Comparison of ENCODE assay signal across 9 mouse cellular contexts in genomic region chr17:64538520-64538953, GRCm38 (mm10).
DNase-seq lines count a peak whose midpoint lies in the region; ATAC-seq and TF ChIP-seq lines count a peak whose summit lies in the region.
"Had no signal": no experiment of that assay in that cellular context is flagged by ENCODE, and none has a peak within 500 bp of the region (broad histone marks: within the 10 kb centered on the region; RNA-seq: fewer than 3 reads in every experiment).

No protein-coding gene starts in this region.

- H3K4me1 ChIP-seq in heart, embryonic 14.5 days (ENCODE audit: control insufficient read depth in 2 of 2, insufficient read depth in 2 of 2, low read length in 2 of 2), result peaks cover 3 to 12% of the 10 kb centered on the region in 2 experiments; a peak in 3 of 4 replicates
- no peaks in the 10 kb centered on the region; the same call in 1 of the 2 replicates for H3K4me1 ChIP-seq in forebrain, embryonic 11.5 days (replicated peaks; ENCODE audit: control insufficient read depth, insufficient read depth, low read length)
- H3K4me1 ChIP-seq in thymus, adult 2 months (replicated peaks; ENCODE audit: control insufficient read depth, insufficient read depth, low read length), result no peaks in the 10 kb centered on the region

- no peaks in the 10 kb centered on the region for H3K27me3 ChIP-seq in heart, embryonic 14.5 days (ENCODE audit: control insufficient read depth, insufficient read depth, low read length)
- H3K27me3 ChIP-seq in forebrain, embryonic 11.5 days (ENCODE audit: control insufficient read depth, insufficient read depth, low read length), result no peaks in the 10 kb centered on the region
- no peaks in the 10 kb centered on the region for H3K27me3 ChIP-seq in thymus, adult 2 months (ENCODE audit: control insufficient read depth, insufficient read depth, low read length)
- H3K27me3 ChIP-seq: CH12.LX had no signal

- DNase-seq in heart, adult 8-10 months (ENCODE audit: low spot score), result no peak
- DNase-seq in forebrain, embryonic 11.5 days (ENCODE audit: low spot score), result no peak
- DNase-seq in kidney, adult 9 months, result peak; percentile 36
- peak; percentile 2 for DNase-seq in ovary, postnatal 14 days (ENCODE audit: low spot score)
- no peak for DNase-seq in frontal cortex, postnatal 25 days (ENCODE audit: low spot score in 2 of 2)
- no peak for DNase-seq in thymus, adult 2 months
- no peak for DNase-seq in cerebellum, adult 18-20 months

- TF ChIP-seq POLR2A in thymus, adult 2 months (IDR thresholded peaks at IDR 0.05; ENCODE audit: control insufficient read depth, extremely low read depth, insufficient read depth, low read length, poor library complexity), result no peak

- H3K36me3 ChIP-seq in heart, embryonic 14.5 days (ENCODE audit: control insufficient read depth, insufficient read depth, low read length), result no peaks in the 10 kb centered on the region
- H3K36me3 ChIP-seq in forebrain, embryonic 11.5 days (ENCODE audit: control insufficient read depth, insufficient read depth, low read length), result no peaks in the 10 kb centered on the region
- no peaks in the 10 kb centered on the region for H3K36me3 ChIP-seq in thymus, adult 2 months (ENCODE audit: control insufficient read depth, insufficient read depth, low read length)

- H3K4me3 ChIP-seq in heart, embryonic 14.5 days (ENCODE audit: control insufficient read depth in 1 of 2, insufficient read depth in 1 of 2, low read depth in 1 of 2, low read length in 2 of 2), result no peak overlapping the region
- H3K4me3 ChIP-seq in forebrain, embryonic 11.5 days (ENCODE audit: low read depth, low read length), result no peak overlapping the region
- H3K4me3 ChIP-seq in thymus, adult 2 months (ENCODE audit: control insufficient read depth, insufficient read depth, low read length), result no peak overlapping the region

- no peaks in the 10 kb centered on the region for H3K9me3 ChIP-seq in heart, embryonic 14.5 days (ENCODE audit: control insufficient read depth, low read length)
- no peaks in the 10 kb centered on the region for H3K9me3 ChIP-seq in forebrain, embryonic 11.5 days (ENCODE audit: control insufficient read depth, low read length)

- no peak for TF ChIP-seq CTCF in thymus, adult 2 months (IDR thresholded peaks at IDR 0.05; ENCODE audit: borderline replicate concordance, control insufficient read depth, extremely low read depth, insufficient read depth, low read length, poor library complexity)

- H3K9ac ChIP-seq in heart, embryonic 14.5 days (ENCODE audit: low read length), result peak overlapping the region; percentile 44
- H3K9ac ChIP-seq in forebrain, embryonic 11.5 days (ENCODE audit: low read length), result 0 out of 2 replicates have a peak overlapping the region, but pooled peaks have one; percentile 6

- H3K27ac ChIP-seq in heart, embryonic 14.5 days (replicated peaks in 1 of 2; ENCODE audit: control insufficient read depth in 1 of 2, insufficient read depth in 1 of 2, low read depth in 2 of 2, low read length in 2 of 2), result peak overlapping the region; percentile 65 to 76
- no peak overlapping the region for H3K27ac ChIP-seq in forebrain, embryonic 11.5 days (ENCODE audit: low read depth, low read length)
- no peak overlapping the region for H3K27ac ChIP-seq in thymus, adult 2 months (ENCODE audit: control insufficient read depth, insufficient read depth, low read length)

- H3K4me2 ChIP-seq in heart, embryonic 14.5 days (ENCODE audit: low read length), result peak overlapping the region; percentile 47
- H3K4me2 ChIP-seq in forebrain, embryonic 11.5 days (ENCODE audit: low read depth, low read length, severe bottlenecking), result peak overlapping the region; percentile 15; the same call in 1 of the 2 replicates

- no peak for ATAC-seq in heart, embryonic 14.5 days (ENCODE audit: insufficient number of reproducible peaks, insufficient read depth, low FRiP score, low read depth)
- no peak for ATAC-seq in forebrain, embryonic 11.5 days (replicated peaks; ENCODE audit: low FRiP score)

- 2% methylated on average over 10 of the region's 10 CpGs for whole genome bisulfite sequencing in heart, embryonic 14.5 days
- WGBS in forebrain, embryonic 11.5 days, result 25% methylated on average over 10 of the region's 10 CpGs
- 61% methylated on average over 10 of the region's 10 CpGs for WGBS in thymus, adult 2 months

Comparison
In these comparisons a context has a peak if more than half of its experiments do, and no peak if none do; other contexts are left out.
1. H3K27ac ChIP-seq: peak in heart, embryonic 14.5 days (2 of 2); none in forebrain, embryonic 11.5 days (single experiment) and thymus, adult 2 months (single experiment).
2. DNase-seq: peak in kidney, adult 9 months (single experiment) and ovary, postnatal 14 days (single experiment); none in heart, adult 8-10 months (single experiment), forebrain, embryonic 11.5 days (single experiment), frontal cortex, postnatal 25 days (0 of 2), thymus, adult 2 months (single experiment) and cerebellum, adult 18-20 months (0 of 2).